Mouse (Mus musculus) cerebellum, adult 9-10 months (tissue): ENCODE data around the gene Gm37240.
A peak's percentile ranks its signal among the peaks of the same experiment; 100 is the strongest.

Experiments
- DNase-seq: peaks from one replicate; pipeline ENCODE4 v3.0.0; 2022

Gm37240 gene

DNA sequence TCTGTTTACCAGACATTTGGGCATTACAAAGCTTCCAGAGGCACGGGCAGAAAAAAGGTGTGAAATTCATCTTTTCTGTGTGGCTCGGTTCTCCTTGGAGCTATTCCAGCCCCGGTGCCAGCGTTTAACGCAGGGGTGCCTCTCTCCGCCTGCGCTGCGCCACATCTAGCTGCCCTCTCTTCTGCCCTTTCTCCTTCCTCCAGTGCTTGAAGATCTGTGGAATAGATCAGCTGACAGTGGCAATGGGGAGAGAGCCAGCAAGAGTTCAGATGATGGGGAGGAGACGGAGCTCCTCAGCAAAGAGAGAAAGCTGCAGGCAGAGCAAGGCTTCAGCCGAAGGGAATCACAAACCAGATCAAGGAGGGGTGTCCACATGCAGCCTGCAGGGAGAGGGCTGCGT lies 714.8 kb downstream of the Gm37240 start:
- peak; percentile 46 for DNase-seq

DNA sequence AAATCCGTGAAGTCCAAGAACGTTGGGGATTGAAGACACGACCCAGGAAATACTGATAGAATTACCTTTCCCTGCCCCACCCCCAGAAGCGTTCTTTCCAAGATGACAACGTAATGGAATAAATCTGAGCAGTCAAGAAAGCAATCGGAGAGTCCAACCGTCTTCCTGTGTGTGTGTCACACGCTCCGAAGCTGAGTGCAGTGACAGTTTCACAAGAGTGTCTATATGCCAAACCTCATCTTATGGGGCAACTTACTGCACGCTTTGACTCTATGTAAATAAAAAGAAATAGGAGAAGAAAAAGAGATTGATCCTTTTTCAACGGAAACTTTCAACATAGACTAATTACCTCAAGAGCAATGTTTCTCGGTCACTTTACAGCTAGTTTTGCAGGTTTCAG lies 715.2 kb downstream of the Gm37240 start:
- DNase-seq: no peak

DNA sequence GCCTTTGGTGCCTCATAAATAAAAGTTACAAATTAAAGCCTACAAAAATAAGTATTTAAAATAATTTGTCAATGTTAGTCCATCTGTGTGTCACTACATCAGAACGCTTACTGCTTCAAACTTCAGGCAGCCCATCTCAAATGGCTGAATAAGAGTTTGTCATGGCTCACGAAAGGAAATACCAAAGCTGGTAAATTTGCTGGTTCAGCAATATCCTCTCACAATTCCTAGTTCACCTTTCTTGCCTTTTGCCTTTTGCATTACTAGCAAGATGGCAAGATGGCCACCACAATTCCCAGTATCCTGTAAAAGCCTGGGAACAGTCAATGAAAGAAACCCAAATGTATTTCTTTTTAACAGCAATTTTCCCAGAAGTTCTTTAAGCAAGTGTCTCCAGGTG lies 718.5 kb downstream of the Gm37240 start:
- DNase-seq: no peak

DNA sequence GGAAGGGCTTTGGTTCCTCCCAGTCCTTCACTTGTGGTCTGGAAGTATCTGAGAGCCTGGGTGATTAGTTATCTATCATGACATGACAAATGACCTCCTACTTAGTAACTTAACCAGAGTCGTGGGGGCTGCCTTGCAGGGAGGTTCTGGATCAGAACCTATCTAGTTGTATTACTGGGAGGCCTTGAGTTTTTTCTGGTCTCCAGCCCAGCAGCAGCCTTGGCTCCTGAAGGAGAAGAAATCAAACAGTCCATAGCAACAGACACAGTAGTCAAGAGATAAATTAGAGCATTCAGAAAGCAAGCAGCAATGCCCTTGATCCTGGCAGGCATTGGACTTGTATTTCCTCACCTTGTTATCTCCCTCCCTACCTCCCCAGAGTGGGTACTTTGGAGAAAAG lies 722.4 kb downstream of the Gm37240 start:
- DNase-seq: no peak

DNA sequence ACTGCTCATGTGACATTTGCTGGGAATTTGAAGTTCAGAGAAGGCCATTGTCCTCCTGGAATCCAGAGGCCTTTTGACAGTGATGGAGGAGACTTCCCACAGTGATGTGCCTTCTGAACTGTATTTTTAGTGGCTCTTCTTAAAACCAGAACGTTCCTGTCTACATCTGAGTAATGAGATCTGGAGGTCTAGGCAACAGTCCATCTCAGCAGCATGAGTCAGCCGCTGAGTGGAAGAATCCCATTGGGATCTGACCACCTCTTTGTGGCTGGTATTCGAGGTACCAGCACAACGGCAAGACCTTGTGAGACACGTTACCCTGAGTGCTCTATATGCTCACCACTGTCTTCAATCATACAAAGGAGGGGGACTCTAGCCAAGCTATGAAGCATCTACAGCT lies 723.9 kb downstream of the Gm37240 start:
- DNase-seq: no peak

DNA sequence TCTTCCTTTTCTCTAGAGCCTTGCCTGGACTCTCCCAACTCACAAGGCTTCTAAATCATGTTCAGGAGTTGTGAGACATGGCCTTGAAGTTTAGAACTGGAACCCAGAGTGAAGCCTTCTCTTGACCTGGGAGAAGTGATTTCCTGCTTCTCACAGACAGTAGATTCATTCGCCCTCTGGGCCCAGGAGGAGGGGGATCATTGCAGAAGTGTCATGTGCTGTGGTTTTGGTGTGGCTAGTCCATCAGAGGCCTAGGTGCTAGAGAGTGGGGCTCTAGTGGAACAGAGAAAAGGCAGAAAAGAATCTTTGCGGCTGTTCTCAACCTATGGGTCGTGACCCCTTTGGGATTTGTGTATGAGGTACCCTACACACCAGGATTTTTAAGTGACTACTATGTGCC lies 724.9 kb downstream of the Gm37240 start:
- DNase-seq: no peak

DNA sequence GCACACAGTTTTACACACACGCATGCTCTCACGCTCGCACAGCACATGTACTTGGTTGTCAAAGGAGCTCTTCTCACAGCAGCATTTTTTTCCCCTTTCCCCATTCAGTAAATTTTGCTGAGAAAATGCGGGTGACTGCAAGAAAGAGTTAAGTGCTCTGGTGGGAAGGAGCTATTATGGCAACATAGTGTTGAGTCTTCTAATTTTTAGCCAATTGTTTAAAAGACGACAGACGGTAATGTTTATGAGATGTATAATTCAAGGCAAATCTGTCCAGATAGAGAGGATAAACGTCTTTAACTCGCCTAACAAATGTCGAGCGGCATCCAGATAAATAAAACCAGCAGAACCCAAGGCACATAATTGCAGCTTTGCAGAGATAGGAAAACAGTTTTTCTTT lies 726.5 kb downstream of the Gm37240 start:
- DNase-seq: no peak

DNA sequence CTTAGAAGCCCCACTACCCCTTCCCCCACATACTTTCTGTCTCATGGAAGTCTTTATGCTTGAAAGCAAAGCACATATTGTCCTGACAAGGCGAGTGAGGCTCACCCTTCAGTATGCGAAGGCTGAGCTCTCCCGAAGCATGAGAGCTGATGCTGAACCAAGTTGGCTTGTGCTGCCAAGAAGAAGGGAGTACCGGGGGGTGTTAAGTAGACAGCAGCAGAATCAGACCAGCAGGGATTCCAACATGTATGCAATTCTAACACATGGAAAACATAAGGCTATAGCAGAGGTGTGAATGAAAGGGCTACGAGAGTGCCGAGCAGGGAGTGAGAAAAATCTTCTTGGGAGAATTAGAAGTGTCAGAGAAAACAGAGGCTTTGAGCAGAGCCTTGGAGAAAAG lies 727.7 kb downstream of the Gm37240 start:
- DNase-seq: no peak

DNA sequence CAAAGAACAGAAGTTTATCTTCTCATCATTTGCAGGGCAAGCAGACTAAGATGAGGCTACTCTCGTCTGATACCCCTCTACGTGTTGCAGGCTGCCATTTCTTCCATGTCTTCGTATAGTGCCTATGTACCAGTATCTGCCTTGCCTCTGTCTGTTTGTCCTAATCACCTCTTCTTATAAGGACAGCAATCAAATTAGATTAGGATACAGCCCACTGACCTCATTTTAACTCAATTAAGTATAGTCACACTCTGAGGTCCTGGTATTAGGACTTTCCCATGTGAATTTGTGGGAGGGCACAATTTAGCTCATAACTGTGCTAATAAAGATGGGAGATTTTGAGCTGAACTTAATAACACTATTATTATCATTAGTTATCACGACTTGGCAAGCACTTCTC lies 738.5 kb downstream of the Gm37240 start:
- DNase-seq: no peak

DNA sequence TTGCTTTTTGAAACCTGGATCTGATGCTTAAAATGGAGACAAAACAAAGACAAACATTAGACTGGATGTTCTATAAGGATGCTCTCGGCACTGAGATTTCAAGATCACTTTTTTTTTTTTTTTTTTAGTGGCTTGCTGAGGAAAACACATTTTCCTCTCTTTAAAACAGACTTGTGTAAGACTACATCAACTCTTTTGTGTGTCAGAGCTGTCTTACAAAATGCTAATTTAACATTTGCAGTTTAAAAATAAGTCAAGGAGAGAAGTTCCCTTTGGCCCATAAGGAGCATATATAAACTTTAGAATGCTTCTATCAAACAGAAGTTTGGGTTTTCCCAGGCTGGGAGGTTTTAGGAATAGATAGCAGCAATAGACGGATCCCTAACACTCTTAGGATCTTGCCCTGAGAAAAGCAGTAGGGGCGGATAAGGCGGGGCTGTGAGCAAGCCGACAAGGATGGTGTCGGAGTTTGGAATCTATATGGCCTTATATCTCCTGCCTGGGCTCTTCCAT lies 739.2 kb downstream of the Gm37240 start:
- DNase-seq: no peak

DNA sequence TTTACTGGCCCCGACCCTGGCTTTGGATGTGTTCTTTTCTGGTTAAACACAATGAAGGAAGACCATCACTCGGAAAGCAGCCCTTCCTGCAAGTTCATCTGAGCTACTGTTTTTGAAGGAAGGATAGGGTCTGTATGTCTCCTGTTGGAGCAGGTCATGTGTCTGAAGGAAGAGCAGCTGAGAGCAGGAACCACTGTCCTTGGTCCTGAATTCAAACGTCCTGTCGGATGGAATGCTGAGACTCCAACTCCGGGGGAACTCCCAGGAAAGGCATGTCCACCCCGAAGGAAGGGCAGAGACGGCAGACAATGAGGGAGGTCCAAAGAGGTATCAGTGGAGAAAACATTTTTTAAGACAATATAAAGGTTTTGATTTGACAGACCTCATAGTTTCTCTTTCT lies 741.8 kb downstream of the Gm37240 start:
- no peak for DNase-seq

DNA sequence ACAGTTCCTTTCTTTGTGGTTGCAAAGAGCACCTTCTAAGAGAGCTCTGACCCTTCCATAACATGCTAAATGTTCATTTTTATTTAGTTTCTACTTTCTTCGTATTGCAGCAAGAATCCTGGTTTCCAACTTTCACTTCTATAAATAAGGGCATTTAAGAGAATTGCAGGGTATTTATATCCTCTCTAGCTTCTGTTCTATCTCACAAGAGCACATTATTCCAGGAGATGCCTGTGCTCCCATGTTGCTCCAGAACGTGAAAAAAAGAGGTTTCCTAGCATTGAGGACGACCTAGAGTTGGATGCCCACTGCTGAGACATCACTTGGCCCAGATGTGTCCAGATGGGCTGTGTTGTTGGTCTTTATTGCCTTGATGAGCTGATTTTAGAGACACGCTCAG lies 742.2 kb downstream of the Gm37240 start:
- no peak for DNase-seq

DNA sequence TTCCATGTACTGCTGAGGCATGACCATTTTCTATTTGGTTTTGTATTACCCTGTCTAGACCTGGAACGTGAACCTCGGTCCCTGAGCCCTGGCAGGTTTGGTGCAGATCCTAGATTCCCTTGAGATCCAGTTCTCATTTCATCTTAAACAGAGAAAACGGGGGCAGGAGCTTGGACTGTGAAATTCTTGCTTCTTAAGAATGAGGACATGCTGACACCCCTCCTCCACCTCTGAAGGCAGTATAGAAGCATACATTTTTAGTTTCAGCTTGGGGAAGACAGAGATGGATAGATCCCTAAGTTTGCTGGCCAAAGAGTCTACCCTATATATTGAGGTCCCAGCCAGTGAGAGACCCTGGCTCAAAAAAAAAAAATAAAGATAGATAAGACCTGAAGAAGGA lies 742.9 kb downstream of the Gm37240 start:
- no peak for DNase-seq

DNA sequence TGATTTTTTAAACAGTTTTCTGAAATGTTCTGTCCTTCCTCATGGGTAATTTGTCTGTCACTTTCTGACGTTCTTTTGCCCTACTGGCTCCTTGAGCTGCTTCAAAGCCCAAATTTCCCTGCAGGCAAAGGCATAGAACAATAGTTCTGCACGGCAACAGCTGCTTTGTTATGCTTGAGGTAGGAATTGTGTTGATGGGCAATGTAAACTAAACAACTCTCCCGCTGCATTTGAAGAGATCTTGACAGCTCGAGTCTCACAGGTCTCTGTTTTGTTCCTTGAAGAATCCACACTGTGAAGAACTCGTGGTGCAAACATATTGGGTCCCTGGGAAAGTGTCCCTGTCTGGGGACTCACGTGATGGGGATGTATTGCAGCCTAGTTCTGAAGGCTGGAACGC lies 746.8 kb downstream of the Gm37240 start:
- DNase-seq: no peak

DNA sequence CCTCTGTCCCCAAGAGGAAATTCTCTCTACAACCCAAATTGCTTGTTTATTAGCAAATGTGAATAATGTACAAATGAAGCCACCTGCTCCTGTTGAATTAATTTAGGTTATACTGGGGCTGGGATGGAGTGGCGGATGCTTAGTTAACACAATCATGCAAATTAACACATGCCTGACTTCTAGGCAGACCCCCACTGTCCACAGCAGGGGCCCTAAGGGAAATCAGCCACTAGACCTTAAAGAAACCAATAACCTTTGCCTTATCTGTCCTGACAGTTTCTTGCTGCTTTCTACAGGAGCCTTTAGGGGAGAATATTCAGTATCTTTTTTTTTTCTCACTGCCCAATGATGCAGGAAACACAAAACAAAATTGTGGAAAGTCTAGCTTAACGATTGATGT lies 748.9 kb downstream of the Gm37240 start:
- no peak for DNase-seq

DNA sequence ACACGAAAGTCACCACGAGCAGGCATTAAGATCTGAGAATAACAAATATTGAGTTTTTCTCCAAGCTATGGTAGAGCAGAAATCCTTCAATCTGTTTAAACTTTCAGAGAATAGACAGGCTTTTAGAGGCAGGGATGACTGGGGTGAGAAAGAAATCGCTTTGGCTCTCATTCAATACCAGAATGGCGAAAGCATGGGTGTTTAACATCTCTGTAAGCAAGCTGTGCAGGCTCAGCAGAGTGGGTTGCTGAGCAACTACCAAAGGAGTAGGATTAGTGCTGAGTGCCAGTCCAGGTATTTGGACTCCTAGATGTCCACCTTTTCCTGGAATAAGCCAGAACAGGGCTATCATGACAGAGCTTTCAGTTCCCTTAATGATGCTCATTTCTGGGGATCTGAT lies 753.8 kb downstream of the Gm37240 start:
- no peak for DNase-seq

DNA sequence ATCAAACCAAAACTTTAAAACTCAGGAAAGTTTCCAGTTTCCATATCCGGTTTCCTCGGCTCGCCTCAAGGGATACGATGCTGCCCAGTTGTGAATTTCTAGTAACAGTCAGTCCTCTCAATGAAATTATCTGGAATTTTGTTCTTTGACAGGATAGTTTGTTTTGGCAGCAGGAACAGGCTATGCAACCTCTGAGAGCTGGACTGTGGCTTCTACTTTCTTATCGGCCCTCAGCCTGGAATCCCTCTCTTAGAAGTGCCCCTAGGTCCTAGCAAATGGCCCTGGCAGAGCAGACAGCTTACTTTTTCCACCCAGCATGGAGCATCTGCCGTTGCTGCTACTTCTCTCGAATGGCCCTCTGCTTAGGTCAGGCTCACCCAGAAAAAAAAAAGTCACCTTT lies 755.4 kb downstream of the Gm37240 start:
- DNase-seq: no peak

DNA sequence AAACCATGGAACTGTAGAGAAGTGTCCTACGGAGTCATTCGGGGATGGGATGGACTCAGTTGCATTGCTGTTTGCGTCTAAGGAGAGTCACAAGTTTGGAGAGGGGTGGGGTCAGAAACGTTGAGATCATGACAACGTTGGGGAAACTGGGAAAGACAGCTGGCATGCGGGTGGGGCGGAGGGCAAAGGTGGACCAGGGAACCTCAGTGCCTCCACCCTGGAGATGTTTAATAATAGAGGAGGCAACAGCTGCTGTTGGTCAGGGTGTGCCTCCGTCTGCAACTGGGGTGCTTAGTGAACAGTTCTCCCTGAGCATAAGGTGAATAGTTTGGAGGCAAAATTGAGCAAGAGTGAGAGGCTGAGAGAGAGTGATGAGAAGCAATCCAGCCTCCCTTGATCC lies 758.8 kb downstream of the Gm37240 start:
- DNase-seq: no peak

DNA sequence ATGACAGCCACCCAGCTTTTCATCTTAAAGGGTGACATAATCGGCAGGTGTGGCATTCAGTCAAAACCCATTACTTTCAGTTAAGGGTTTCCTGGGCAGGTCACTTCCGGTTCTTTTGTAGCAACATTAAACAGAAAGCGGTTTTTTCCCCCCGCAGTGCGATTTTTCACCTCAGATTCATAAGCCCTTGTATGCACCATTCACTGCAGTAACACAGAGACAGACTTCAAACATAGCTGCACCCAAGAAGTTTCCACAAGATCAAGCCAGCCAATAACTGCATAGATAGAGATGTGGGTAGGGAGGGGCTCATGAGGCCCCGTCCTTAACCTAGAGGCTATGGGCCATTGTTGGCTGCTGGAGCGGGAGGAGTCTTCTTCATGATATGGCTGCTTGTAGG lies 760.3 kb downstream of the Gm37240 start:
- no peak for DNase-seq

DNA sequence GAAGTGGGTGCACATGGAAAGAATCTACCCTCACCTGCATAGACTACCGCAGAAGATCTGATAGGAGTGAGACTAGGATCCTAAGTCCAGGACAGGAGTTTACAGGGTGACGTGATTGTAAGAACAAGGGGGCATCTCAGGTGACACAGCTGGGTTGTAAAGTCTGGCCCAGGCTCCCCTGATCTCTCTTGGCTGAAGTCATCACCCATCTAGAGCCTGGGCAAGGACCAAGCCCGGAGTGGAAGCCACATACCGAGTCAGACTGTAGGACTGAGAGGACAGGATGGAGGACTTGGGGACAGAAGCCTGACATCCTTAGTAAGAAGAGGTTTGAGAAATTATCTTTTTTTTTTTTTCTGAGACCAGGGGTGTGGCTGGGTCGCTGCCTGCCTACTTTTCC lies 761.8 kb downstream of the Gm37240 start:
- DNase-seq: no peak

DNA sequence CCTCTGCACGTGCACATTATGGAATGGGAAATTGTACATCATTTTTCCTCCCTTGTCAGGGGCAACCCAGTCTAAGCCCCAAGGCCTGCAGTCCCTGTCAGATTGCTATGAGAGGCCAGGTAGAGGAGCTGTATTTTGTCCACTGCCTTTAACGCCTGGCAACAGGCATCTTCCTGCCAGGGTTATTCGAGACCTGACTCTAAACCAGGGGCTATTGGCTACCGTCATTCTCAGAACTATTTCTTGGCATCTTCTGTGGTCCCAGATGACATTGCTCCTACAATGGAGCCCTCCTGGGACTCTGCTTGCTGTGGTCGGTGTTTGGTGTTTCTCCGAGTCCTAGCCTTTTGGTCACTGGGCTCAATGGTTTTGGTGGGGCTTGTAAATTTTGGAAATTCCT lies 762.4 kb downstream of the Gm37240 start:
- DNase-seq: no peak

DNA sequence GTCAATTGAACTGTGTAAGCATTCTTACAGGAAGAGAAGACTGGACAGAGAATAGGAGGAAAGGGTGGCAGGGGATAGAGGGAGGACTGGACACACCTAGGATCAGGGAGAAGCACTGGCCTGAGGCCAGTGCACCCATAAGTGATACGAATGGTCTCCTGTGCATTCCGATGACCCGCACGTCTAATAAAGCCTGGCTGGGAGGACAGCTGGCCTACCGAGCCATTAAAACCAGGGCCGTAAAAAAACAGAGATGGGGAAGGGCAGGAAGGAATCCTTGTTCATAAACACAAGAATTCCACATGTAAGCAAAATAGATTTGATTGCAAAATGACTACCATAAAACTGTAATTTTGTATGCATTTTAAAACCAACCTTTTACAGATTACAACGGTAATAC lies 762.9 kb downstream of the Gm37240 start:
- no peak for DNase-seq

DNA sequence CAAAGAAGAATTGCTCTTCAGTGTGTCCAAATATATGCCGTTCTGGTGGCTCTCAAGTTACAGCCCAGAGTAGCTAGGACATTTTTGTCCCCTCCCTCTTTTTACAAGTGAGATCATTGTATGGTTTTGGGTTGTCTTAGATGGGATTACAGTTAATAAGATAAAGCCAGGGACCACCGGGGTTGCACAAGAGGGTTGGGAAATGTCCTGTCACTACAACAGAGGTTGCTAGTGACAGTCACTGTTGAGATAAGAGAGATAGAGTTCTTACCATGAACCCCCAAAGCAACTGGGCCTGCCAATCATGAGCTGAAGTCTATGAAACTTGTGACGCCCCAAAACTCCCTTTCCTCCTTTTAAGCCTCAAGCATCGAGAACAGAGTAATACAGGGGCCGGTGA lies 769.6 kb downstream of the Gm37240 start:
- DNase-seq: no peak

DNA sequence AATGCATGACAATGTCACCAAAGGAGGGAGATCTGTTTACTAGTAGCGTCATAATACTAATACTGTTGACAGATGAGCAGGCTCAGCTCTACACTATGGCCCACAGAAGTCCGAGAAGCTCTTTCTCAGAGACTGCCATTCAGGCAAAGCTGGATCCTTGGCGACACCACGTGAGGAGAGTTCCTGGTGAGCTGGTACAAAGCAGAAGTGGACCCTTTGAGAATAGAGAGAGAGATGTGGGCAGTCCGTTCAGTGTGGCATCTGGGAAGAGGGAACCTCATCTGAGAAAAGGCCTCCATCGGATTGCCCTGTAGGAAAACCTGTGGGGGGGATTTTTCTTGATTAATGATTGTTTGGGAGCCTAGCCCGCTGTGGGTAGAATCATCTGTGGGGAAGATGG lies 770.3 kb downstream of the Gm37240 start:
- DNase-seq: no peak

DNA sequence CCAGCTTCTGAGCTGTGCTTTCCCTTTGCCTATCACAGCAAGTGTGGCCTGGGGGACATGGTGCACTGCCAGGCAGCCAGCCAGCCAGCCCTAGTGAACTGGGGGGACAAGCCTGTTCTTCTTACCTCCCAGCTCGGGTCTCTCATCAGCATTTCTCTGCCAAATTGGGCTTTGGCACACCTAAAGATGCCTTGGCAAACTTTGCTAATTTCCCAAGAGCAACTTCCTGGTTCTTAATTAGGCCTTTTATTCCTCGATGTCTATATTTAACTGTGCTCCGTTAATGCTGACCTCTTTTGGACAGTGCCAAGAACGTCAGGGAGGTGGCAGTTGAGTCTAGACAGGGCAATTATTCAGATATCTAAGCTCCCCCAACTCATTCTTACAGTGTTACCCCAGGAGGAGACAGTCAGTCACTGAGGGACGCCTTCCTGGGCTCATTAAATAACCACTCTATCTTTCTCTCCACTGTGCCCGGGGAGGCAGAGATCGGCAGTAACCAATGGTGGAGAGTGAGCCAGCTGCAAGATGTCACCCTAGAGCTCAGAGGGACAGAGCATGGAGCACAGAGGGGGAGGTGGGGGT lies 771.3 kb downstream of the Gm37240 start:
- DNase-seq: peak; percentile 9

DNA sequence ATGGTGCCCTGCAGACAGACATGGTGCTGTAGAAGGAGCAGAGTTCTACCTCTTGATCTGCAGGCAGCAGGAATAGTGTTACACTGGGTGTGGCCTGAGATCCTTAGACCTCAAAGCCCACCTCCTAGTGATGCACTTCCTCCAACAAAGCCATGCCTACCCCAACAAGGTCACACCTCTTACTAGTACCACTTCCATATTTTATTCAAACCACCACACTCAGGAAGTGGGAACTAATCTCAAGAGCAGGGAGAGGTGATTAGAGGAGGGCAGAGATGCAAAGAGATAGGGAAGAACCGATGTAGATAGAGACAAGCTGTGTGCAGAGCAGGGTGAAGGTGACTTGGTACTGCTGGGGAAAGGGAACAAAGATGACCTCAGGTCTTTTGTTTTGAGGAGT lies 773.8 kb downstream of the Gm37240 start:
- no peak for DNase-seq
